Mouse (Mus musculus): ENCODE results near the gene Pdia3. TPM values are rescaled to one million over a fixed set of nuclear protein-coding genes. Genes with fewer than 3 reads are reported as not detected.
"Not testable (repeated sequence)": the region's sequence is repeated elsewhere in the genome, so short reads cannot be mapped to it uniquely, and the experiment has no call there.

The Pdia3 gene
- polyA plus RNA-seq, 1 experiment from 2014 or later: 542 TPM

DNA sequence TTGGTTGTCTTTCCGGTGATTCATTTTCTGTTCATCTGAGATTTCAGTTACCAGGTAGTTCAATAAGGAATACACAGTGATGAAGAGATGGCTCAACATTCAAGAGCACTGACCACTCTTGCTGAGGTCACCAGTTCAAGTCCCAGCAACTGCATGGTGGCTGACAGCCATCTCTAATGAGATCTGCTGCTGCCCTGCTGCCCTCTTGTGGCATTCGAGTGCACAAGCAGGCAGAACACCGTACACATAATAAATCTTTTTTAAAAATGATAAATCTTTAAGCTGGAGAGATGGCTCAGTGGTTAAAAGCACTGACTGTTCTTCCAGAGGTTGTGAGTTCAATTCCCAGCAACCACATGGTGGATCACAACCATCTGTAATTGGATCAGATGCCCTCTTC is 66.9 kb downstream of the Pdia3 start:
- H3K27ac ChIP-seq (ENCODE audit: low read depth, low read length): no peak overlapping the region
- no peak overlapping the region for H3K9ac ChIP-seq (ENCODE audit: low read depth, low read length)
- 56% methylated on average over 3 of the region's 3 CpGs for WGBS
- H3K27me3 ChIP-seq (ENCODE audit: control insufficient read depth, insufficient read depth, low read length): no peaks in the 10 kb centered on the region
- H3K4me3 ChIP-seq (ENCODE audit: low read length): no peak overlapping the region
- H3K4me1 ChIP-seq (ENCODE audit: control insufficient read depth, insufficient read depth, low read length): no peaks in the 10 kb centered on the region
- no peaks in the 10 kb centered on the region for H3K36me3 ChIP-seq (ENCODE audit: control insufficient read depth, insufficient read depth, low read length)
- H3K9me3 ChIP-seq (ENCODE audit: control insufficient read depth, low read length): no peaks in the 10 kb centered on the region
- ATAC-seq (ENCODE audit: low FRiP score, low TSS enrichment): no peak
- H3K4me2 ChIP-seq (replicated peaks; ENCODE audit: low read depth, low read length): no peak overlapping the region

DNA sequence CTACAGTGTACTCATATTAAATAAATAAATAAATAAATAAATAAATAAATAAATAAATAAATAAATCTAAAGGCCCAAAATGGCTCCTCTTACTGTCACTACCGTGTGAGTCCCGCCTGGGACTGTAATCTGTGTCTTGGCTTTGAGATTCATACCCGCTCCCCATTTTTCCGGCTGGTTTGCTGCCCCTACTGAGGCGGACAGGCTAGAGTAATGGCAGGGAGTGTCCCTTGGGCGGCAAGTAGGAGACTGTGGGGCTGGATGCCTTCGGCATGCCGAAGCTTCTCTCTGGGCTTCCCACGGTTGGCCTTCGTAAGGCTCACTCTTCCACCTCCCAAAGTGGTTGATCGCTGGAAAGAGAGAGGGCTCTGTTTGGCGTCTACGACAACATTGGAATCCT is 67.3 kb downstream of the Pdia3 start:
- H3K27ac ChIP-seq (ENCODE audit: low read depth, low read length); H3K9ac ChIP-seq (ENCODE audit: low read depth, low read length); ATAC-seq (ENCODE audit: low FRiP score, low TSS enrichment); H3K4me2 ChIP-seq (replicated peaks; ENCODE audit: low read depth, low read length); H3K4me1 ChIP-seq (ENCODE audit: control insufficient read depth, insufficient read depth, low read length); H3K27me3 ChIP-seq (ENCODE audit: control insufficient read depth, insufficient read depth, low read length); H3K36me3 ChIP-seq (ENCODE audit: control insufficient read depth, insufficient read depth, low read length); H3K4me3 ChIP-seq (ENCODE audit: low read length); H3K9me3 ChIP-seq (ENCODE audit: control insufficient read depth, low read length): not testable (repeated sequence)
- WGBS: 88% methylated on average over 13 of the region's 13 CpGs

DNA sequence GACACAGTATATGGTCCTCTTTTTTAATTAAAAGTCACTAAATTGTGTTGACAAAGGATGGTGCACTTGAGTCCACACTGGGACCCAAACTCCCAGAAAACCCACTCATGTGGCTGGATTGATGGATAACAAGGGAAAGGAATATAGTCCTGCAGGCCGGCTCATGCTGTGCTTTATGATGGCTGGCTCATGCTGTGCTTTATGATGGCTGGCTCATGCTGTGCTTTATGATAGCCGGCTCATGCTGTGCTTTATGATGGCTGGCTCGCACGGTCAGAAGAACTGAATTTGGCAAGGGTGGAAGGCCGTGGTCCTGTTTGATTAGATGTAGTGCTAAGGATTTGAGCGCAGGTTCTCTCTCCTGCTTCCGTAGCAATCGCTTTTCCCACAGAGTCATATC is 70.0 kb downstream of the Pdia3 start:
- Histone ChIP-seq H3K27ac (ENCODE audit: low read depth, low read length) (no peak overlapping the region), H3K4me2 (replicated peaks; ENCODE audit: low read depth, low read length) (no peak overlapping the region), H3K9me3 (ENCODE audit: control insufficient read depth, low read length) (no peaks in the 10 kb centered on the region), H3K4me1 (ENCODE audit: control insufficient read depth, insufficient read depth, low read length) (no peaks in the 10 kb centered on the region), H3K4me3 (ENCODE audit: low read length) (no peak overlapping the region), H3K36me3 (ENCODE audit: control insufficient read depth, insufficient read depth, low read length) (no peaks in the 10 kb centered on the region), H3K27me3 (ENCODE audit: control insufficient read depth, insufficient read depth, low read length) (no peaks in the 10 kb centered on the region), H3K9ac (ENCODE audit: low read depth, low read length) (no peak overlapping the region)
- 39% methylated on average over 8 of the region's 8 CpGs for WGBS
- ATAC-seq (ENCODE audit: low FRiP score, low TSS enrichment): no peak

DNA sequence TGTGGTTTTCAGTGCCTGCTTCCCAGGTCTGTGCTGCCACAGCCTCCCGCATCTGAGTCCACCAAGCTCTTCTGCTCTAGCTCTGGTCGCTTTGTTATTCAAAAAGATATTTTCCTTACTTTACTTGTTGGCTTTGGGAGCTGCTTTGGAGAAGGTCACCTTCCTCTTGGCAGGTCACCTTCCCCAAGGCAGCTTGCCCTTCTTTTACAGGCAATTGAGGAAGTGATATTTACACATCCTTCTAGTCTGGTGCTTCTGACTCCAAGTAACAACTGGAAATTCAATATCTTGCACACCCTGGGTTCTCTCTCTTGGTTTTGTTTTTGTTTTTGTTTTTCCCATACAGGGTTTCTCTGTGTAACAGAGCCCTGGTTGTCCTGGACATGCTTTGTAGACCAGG is 70.8 kb downstream of the Pdia3 start:
- H3K36me3 ChIP-seq (ENCODE audit: control insufficient read depth, insufficient read depth, low read length); H3K9ac ChIP-seq (ENCODE audit: low read depth, low read length); H3K4me1 ChIP-seq (ENCODE audit: control insufficient read depth, insufficient read depth, low read length); H3K27ac ChIP-seq (ENCODE audit: low read depth, low read length); ATAC-seq (ENCODE audit: low FRiP score, low TSS enrichment); H3K4me3 ChIP-seq (ENCODE audit: low read length); H3K9me3 ChIP-seq (ENCODE audit: control insufficient read depth, low read length); H3K27me3 ChIP-seq (ENCODE audit: control insufficient read depth, insufficient read depth, low read length); H3K4me2 ChIP-seq (replicated peaks; ENCODE audit: low read depth, low read length): not testable (repeated sequence)
- WGBS: 83% methylated on average over 1 of the region's 2 CpGs

Small RNA genes lying within 50 kb of the gene (microRNA-seq; reads per million reads assigned to microRNA genes)
- gene Gm22953: not detected

Other genes with a start within 250 kb of the Pdia3 start
- gene Tubgcp4, start 243.1 kb upstream of the Pdia3 start, polyA plus RNA-seq (2014; fragmentation: Nextera tagmentation; extraction: Ambion mirVana): 36.4 and 59.9 TPM in 2 replicates
- 9.6 and 13.3 TPM in 2 replicates for gene Zscan29, start 242.7 kb upstream of the Pdia3 start, polyA plus RNA-seq (2014; fragmentation: Nextera tagmentation; extraction: Ambion mirVana)
- 55.0 and 91.9 TPM in 2 replicates for gene Trp53bp1, start 142.4 kb upstream of the Pdia3 start, polyA plus RNA-seq (2014; fragmentation: Nextera tagmentation; extraction: Ambion mirVana)
- 5.8 and 7.0 TPM in 2 replicates for gene Map1a, start 124.2 kb upstream of the Pdia3 start, polyA plus RNA-seq (2014; fragmentation: Nextera tagmentation; extraction: Ambion mirVana)
- gene Ppip5k1, start 58.4 kb upstream of the Pdia3 start, polyA plus RNA-seq (2014; fragmentation: Nextera tagmentation; extraction: Ambion mirVana): 10.1 and 13.3 TPM in 2 replicates
- gene Ckmt1, start 56.1 kb upstream of the Pdia3 start, polyA plus RNA-seq (2014; fragmentation: Nextera tagmentation; extraction: Ambion mirVana): 3.3 and 7.9 TPM in 2 replicates
- not detected in 2 replicates for gene Strc, start 26.6 kb upstream of the Pdia3 start, polyA plus RNA-seq (2014; fragmentation: Nextera tagmentation; extraction: Ambion mirVana)
- 2.2 and 2.8 TPM in 2 replicates for gene Catsper2, start within 50 bp of the Pdia3 start, polyA plus RNA-seq (2014; fragmentation: Nextera tagmentation; extraction: Ambion mirVana)
- 12.0 and 12.2 TPM in 2 replicates for gene Ell3, start 30.5 kb downstream of the Pdia3 start, polyA plus RNA-seq (2014; fragmentation: Nextera tagmentation; extraction: Ambion mirVana)
- gene Serf2, start 35.4 kb downstream of the Pdia3 start, polyA plus RNA-seq (2014; fragmentation: Nextera tagmentation; extraction: Ambion mirVana): 522 and 664 TPM in 2 replicates
- gene Hypk, start 39.5 kb downstream of the Pdia3 start, polyA plus RNA-seq (2014; fragmentation: Nextera tagmentation; extraction: Ambion mirVana): 116 and 147 TPM in 2 replicates
- gene Serinc4, start 43.0 kb downstream of the Pdia3 start, polyA plus RNA-seq (2014; fragmentation: Nextera tagmentation; extraction: Ambion mirVana): 0.20 and 0.24 TPM in 2 replicates
- 47.8 and 53.2 TPM in 2 replicates for gene Mfap1b, start 60.3 kb downstream of the Pdia3 start, polyA plus RNA-seq (2014; fragmentation: Nextera tagmentation; extraction: Ambion mirVana)
- 21.5 and 28.0 TPM in 2 replicates for gene Mfap1a, start 92.9 kb downstream of the Pdia3 start, polyA plus RNA-seq (2014; fragmentation: Nextera tagmentation; extraction: Ambion mirVana)
- 11.0 and 11.9 TPM in 2 replicates for gene Wdr76, start 92.9 kb downstream of the Pdia3 start, polyA plus RNA-seq (2014; fragmentation: Nextera tagmentation; extraction: Ambion mirVana)